Mouse (Mus musculus) layer of hippocampus, adult 9-10 months (tissue): ENCODE measurements around the gene Armc2.

Source experiments
- DNase-seq: peaks from one replicate; pipeline ENCODE4 v3.0.0; 2022; ENCODE audit warnings: low spot score

Gene Armc2

GRCm38 (mm10) chr10:41866069-41866837 is 152.0 kb downstream of the Armc2 start:
- no peak for DNase-seq
